Mouse (Mus musculus): ENCODE measurements around the gene Prr19. TPM values are rescaled to one million over a fixed set of nuclear protein-coding genes. Genes with fewer than 3 reads are reported as not detected.
A peak's percentile ranks its signal among the peaks of the same experiment; 100 is the strongest.

Prr19 gene
- total and polyA plus RNA-seq, 2 experiments from 2014 or later: not detected

DNA sequence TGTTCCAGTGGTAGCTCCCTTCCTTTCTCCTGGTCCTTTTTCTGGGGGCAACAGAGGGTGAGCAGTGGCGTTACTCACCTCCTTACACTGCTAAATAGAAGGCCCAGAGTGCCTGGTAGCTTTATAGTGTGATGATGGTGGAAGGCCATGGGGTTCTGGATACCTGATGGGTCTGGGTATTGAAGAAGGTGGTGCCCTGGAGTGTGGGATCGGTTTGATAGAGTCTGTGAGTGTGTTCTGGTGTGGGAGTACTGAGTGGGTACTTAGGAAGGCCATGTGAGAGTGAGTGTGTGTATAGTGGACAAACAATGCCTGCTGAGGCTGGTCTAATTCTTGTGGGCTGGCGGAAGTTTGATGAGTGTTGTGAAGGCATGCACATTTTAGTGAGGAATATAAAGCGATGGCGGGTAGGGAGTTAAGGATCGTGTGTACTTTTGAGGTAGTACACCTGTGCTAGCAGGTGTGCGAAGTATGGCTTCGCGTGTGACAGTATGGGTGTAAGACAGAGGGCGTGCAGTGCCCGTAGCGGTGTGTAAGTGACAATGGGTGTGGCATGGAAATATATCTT, 20.0 kb upstream of the Prr19 start:
- Histone ChIP-seq H3K36me3 (replicated peaks; ENCODE audit: control insufficient read depth, insufficient read depth, low read length) (peaks cover 15% of the 10 kb centered on the region), H3K4me3 (ENCODE audit: low read depth, low read length) (peak overlapping the region; percentile 66), H3K4me2 (ENCODE audit: low read depth, low read length) (peak overlapping the region; percentile 79), H3K27ac (ENCODE audit: low read depth) (peak overlapping the region; percentile 99), H3K9me3 (replicated peaks; ENCODE audit: control insufficient read depth, low read length) (no peaks in the 10 kb centered on the region), H3K4me1 (ENCODE audit: control insufficient read depth, insufficient read depth) (peaks cover 49% of the 10 kb centered on the region), H3K27me3 (ENCODE audit: control insufficient read depth, insufficient read depth, low read length) (no peaks in the 10 kb centered on the region), H3K9ac (replicated peaks; ENCODE audit: low read depth, low read length) (peak overlapping the region; percentile 63; the same call in 1 of the 2 replicates)
- no peak for DNase-seq (ENCODE audit: low spot score)
- ATAC-seq (ENCODE audit: insufficient read depth, low read depth): no peak
- 14% methylated on average over 12 of the region's 12 CpGs for WGBS
- TF ChIP-seq EP300 (IDR thresholded peaks at IDR 0.05; ENCODE audit: low read depth) (no peak), CTCF (IDR thresholded peaks at IDR 0.05; ENCODE audit: low read depth) (no peak)

- Histone ChIP-seq H3K9ac (replicated peaks; ENCODE audit: low read depth, low read length) (peak overlapping the region; percentile 66), H3K4me3 (ENCODE audit: low read depth, low read length) (peak overlapping the region; percentile 66), H3K4me1 (ENCODE audit: control insufficient read depth, insufficient read depth) (peaks cover 47% of the 10 kb centered on the region), H3K27ac (ENCODE audit: low read depth) (peak overlapping the region; percentile 99), H3K9me3 (replicated peaks; ENCODE audit: control insufficient read depth, low read length) (no peaks in the 10 kb centered on the region), H3K36me3 (replicated peaks; ENCODE audit: control insufficient read depth, insufficient read depth, low read length) (peaks cover 22% of the 10 kb centered on the region), H3K27me3 (ENCODE audit: control insufficient read depth, insufficient read depth, low read length) (no peaks in the 10 kb centered on the region), H3K4me2 (ENCODE audit: low read depth, low read length) (peak overlapping the region; percentile 88)
- ATAC-seq (ENCODE audit: insufficient read depth, low read depth) (peak; percentile 81), DNase-seq (ENCODE audit: low spot score) (peak; percentile 96)
- TF ChIP-seq CTCF (IDR thresholded peaks at IDR 0.05; ENCODE audit: low read depth): no peak
- peak; percentile 64 for TF ChIP-seq EP300 (IDR thresholded peaks at IDR 0.05; ENCODE audit: low read depth)
- under 1% methylated on average over 67 of the region's 108 CpGs for WGBS
Measured at GRCm38 (mm10) chr7:25281734-25282601, 19.2 kb upstream of the Prr19 start.

DNA sequence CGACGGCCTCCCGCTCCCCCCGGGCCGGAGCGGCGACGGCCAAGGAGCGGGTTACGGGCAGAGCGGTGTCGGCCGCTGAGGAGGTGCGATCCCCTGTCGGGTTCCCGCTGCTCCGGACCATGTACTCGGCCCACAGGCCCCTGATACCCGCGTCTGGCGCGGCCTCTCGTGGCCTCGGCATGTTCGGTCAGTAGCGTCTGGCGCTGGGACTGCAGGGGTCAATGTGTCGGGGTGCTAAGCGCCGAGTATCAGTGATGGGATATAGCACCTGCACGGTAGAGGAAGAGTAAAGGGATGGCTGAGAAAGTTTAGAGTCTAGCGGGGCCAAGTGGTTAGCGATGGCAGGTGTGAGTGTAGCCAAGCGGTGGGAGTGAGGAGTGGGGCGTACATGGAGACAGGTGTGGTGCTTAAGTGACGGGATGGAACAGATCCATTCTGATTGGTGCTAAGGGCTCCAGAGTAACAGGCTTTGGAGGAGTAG, 18.4 kb upstream of the Prr19 start:
- Histone ChIP-seq H3K4me3 (ENCODE audit: low read depth, low read length) (peak overlapping the region; percentile 66), H3K4me1 (ENCODE audit: control insufficient read depth, insufficient read depth) (peaks cover 43% of the 10 kb centered on the region), H3K9me3 (replicated peaks; ENCODE audit: control insufficient read depth, low read length) (no peaks in the 10 kb centered on the region), H3K27ac (ENCODE audit: low read depth) (peak overlapping the region; percentile 96), H3K9ac (replicated peaks; ENCODE audit: low read depth, low read length) (peak overlapping the region; percentile 66), H3K36me3 (replicated peaks; ENCODE audit: control insufficient read depth, insufficient read depth, low read length) (peaks cover 30% of the 10 kb centered on the region), H3K27me3 (ENCODE audit: control insufficient read depth, insufficient read depth, low read length) (no peaks in the 10 kb centered on the region), H3K4me2 (ENCODE audit: low read depth, low read length) (peak overlapping the region; percentile 88)
- ATAC-seq (ENCODE audit: insufficient read depth, low read depth) (no peak), DNase-seq (ENCODE audit: low spot score) (no peak)
- no peak for TF ChIP-seq CTCF (IDR thresholded peaks at IDR 0.05; ENCODE audit: low read depth)
- no peak for TF ChIP-seq EP300 (IDR thresholded peaks at IDR 0.05; ENCODE audit: low read depth)
- under 1% methylated on average over 33 of the region's 36 CpGs for WGBS

DNA sequence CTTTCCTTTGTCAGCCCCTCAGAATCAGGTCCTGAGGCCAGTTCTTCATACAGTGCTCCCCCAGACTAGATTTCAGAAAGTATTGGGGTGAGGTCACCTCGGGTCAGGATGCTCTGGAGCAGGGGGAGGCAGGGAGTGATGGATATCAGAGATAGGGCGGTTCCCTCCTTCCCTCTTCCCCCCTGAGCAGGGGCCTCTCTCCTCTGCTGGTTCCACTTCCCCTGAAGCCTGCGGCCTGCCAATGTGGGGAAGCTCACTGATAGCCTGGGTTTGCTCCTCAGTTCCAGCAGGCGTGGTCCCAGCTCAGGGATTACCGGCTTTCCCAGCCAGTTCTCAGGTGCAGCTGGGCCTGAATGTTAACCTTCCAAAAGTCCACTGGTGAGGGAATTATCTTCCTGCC, 17.6 kb upstream of the Prr19 start:
- no peak for DNase-seq (ENCODE audit: low spot score)
- WGBS: 8% methylated on average over 5 of the region's 5 CpGs
- Histone ChIP-seq H3K4me1 (ENCODE audit: control insufficient read depth, insufficient read depth) (peaks cover 40% of the 10 kb centered on the region), H3K4me2 (ENCODE audit: low read depth, low read length) (peak overlapping the region; percentile 88), H3K9me3 (replicated peaks; ENCODE audit: control insufficient read depth, low read length) (no peaks in the 10 kb centered on the region), H3K27ac (ENCODE audit: low read depth) (peak overlapping the region; percentile 96), H3K27me3 (ENCODE audit: control insufficient read depth, insufficient read depth, low read length) (no peaks in the 10 kb centered on the region), H3K36me3 (replicated peaks; ENCODE audit: control insufficient read depth, insufficient read depth, low read length) (peaks cover 38% of the 10 kb centered on the region), H3K4me3 (ENCODE audit: low read depth, low read length) (peak overlapping the region; percentile 66), H3K9ac (replicated peaks; ENCODE audit: low read depth, low read length) (peak overlapping the region; percentile 35; the same call in 1 of the 2 replicates)
- no peak for ATAC-seq (ENCODE audit: insufficient read depth, low read depth)
- no peak for TF ChIP-seq CTCF (IDR thresholded peaks at IDR 0.05; ENCODE audit: low read depth)
- TF ChIP-seq EP300 (IDR thresholded peaks at IDR 0.05; ENCODE audit: low read depth): no peak

GRCm38 (mm10) chr7:25284171-25284570, 17.0 kb upstream of the Prr19 start:
- Histone ChIP-seq H3K27ac (ENCODE audit: low read depth) (peak overlapping the region; percentile 96; the same call in 1 of the 2 replicates), H3K4me3 (ENCODE audit: low read depth, low read length) (no peak overlapping the region), H3K27me3 (ENCODE audit: control insufficient read depth, insufficient read depth, low read length) (no peaks in the 10 kb centered on the region), H3K36me3 (replicated peaks; ENCODE audit: control insufficient read depth, insufficient read depth, low read length) (peaks cover 44% of the 10 kb centered on the region), H3K4me2 (ENCODE audit: low read depth, low read length) (peak overlapping the region; percentile 88; the same call in 1 of the 2 replicates), H3K9ac (replicated peaks; ENCODE audit: low read depth, low read length) (0 out of 2 replicates have a peak overlapping the region, but pooled peaks have one; percentile 35), H3K9me3 (replicated peaks; ENCODE audit: control insufficient read depth, low read length) (no peaks in the 10 kb centered on the region), H3K4me1 (ENCODE audit: control insufficient read depth, insufficient read depth) (peaks cover 40% of the 10 kb centered on the region)
- no peak for TF ChIP-seq CTCF (IDR thresholded peaks at IDR 0.05; ENCODE audit: low read depth)
- no peak for TF ChIP-seq EP300 (IDR thresholded peaks at IDR 0.05; ENCODE audit: low read depth)
- WGBS: 40% methylated on average over 2 of the region's 2 CpGs
- no peak for ATAC-seq (ENCODE audit: insufficient read depth, low read depth)
- DNase-seq (ENCODE audit: low spot score): no peak
